In genomic region chr10:7594797-7595196, GRCm38 (mm10) we compare ENCODE assay signal across 14 mouse cellular contexts. TPM values are rescaled to one million over a fixed set of nuclear protein-coding genes. Genes with fewer than 3 reads are reported as not detected.
DNase-seq lines count a peak whose midpoint lies in the region; TF ChIP-seq lines count a peak whose summit lies in the region.
"Had no signal": no experiment of that assay in that cellular context is flagged by ENCODE, and none has a peak within 500 bp of the region (broad histone marks: within the 10 kb centered on the region; RNA-seq: fewer than 3 reads in every experiment).

No protein-coding gene starts in this region.

- 28% methylated on average over 7 of the region's 7 CpGs for WGBS in cerebellum, adult 2 months

- TF ChIP-seq POLR2A in cerebellum, adult 2 months (IDR thresholded peaks at IDR 0.05; ENCODE audit: borderline replicate concordance, insufficient read depth, low read length) = no peak

- H3K27ac ChIP-seq in cerebellum, adult 2 months (ENCODE audit: insufficient read depth, low read length) = no peak overlapping the region
- H3K27ac ChIP-seq: embryonic facial prominence, embryonic 10.5 days; embryonic facial prominence, embryonic 12.5 days; forebrain, embryonic 13.5 days; forebrain, embryonic 15.5 days had no signal

- H3K4me3 ChIP-seq in cerebellum, adult 2 months (replicated peaks; ENCODE audit: insufficient read depth, low read depth, low read length) = peak overlapping the region; percentile 33
- H3K4me3 ChIP-seq: embryonic facial prominence, embryonic 10.5 days; embryonic facial prominence, embryonic 12.5 days; forebrain, embryonic 13.5 days; forebrain, embryonic 15.5 days had no signal

- no peaks in the 10 kb centered on the region for H3K27me3 ChIP-seq in cerebellum, adult 2 months (ENCODE audit: control insufficient read depth, insufficient read depth, low read length)

- peak in 1 of 2 experiments; percentile 51 for DNase-seq in cerebellum, adult 2 months
- DNase-seq in cerebellum, adult 8-10 months = no peak
- peak; percentile 44 to 46 for DNase-seq in cerebellum, postnatal 14 days
- no peak for DNase-seq in cerebellum, adult 11 months
- DNase-seq in kidney, adult 11 months = no peak
- DNase-seq: adrenal gland, adult 2 months; adrenal gland, postnatal 10 days; adrenal gland, postnatal 25 days; B cell, adult 2 months; cerebellum, adult 9-10 months had no signal

- H3K4me1 ChIP-seq in cerebellum, adult 2 months (ENCODE audit: control insufficient read depth, insufficient read depth, low read length) = peaks cover 2% of the 10 kb centered on the region

- TF ChIP-seq CTCF in cerebellum, adult 2 months (IDR thresholded peaks at IDR 0.05; ENCODE audit: borderline replicate concordance, insufficient read depth, low read depth, low read length) = no peak

RNA-seq across cellular contexts. Expression of gene Lrp11, which starts 5.2 kb away (rescaled TPM):
- polyA plus RNA-seq in cerebellum, adult 2 months (2012; rRNA removed) = 137 and 141 TPM in 2 replicates

Comparison
In these comparisons a context has a peak if more than half of its experiments do, and no peak if none do; other contexts are left out.
1. DNase-seq: peak in cerebellum, postnatal 14 days (2 of 2); none in cerebellum, adult 8-10 months (single experiment), cerebellum, adult 11 months (single experiment) and kidney, adult 11 months (single experiment).